Mouse (Mus musculus): ENCODE results near the gene Rps15a. TPM values are rescaled to one million over a fixed set of nuclear protein-coding genes. Genes with fewer than 3 reads are reported as not detected.

Rps15a gene
- total RNA-seq, 2 experiments from 2014 or later: 374 to 433 TPM

GRCm38 (mm10) chr7:118117539-118118210, 1.7 kb upstream of the Rps15a start:
- intact Hi-C loops (cut with DNase I): loop anchor here (10.0 kb wide), 1 partner anchor 713 kb away; no protein-coding TSS in a partner anchor

GRCm38 (mm10) chr7:118116787-118117538, 975 bp upstream of the Rps15a start:
- intact Hi-C loops (cut with DNase I): loop anchor here (10.0 kb wide), 1 partner anchor 712 kb away; no protein-coding TSS in a partner anchor

More at GRCm38 (mm10) chr7:118117539-118118210, 1.7 kb upstream of the Rps15a start:
- no peak for DNase-seq

GRCm38 (mm10) chr7:118115533-118115876, 483 bp downstream of the Rps15a start:
- no peak for DNase-seq
- intact Hi-C loops (cut with DNase I): loop anchor here (10.0 kb wide), 1 partner anchor 711 kb away; no protein-coding TSS in a partner anchor

More at GRCm38 (mm10) chr7:118116787-118117538, 975 bp upstream of the Rps15a start:
- DNase-seq: no peak

GRCm38 (mm10) chr7:118113541-118114297, 2.3 kb downstream of the Rps15a start:
- no peak for DNase-seq
- intact Hi-C loops (cut with DNase I): loop anchor here (10.0 kb wide), 1 partner anchor 709 kb away; no protein-coding TSS in a partner anchor

GRCm38 (mm10) chr7:118111128-118111527, 4.9 kb downstream of the Rps15a start:
- no peak for DNase-seq
- intact Hi-C loops (cut with DNase I): loop anchor here (10.0 kb wide), 1 partner anchor 706 kb away; no protein-coding TSS in a partner anchor

- DNase-seq: no peak
- intact Hi-C loops (cut with DNase I): loop anchor here (10.0 kb wide), 1 partner anchor 723 kb away; the partner anchor contains the start of gene Xylt1
Observed at GRCm38 (mm10) chr7:118107671-118108070, 8.3 kb downstream of the Rps15a start.

GRCm38 (mm10) chr7:118104458-118105052, 11.4 kb downstream of the Rps15a start:
- DNase-seq: no peak
- intact Hi-C loops (cut with DNase I): loop anchor here (5.0 to 10.0 kb wide), 2 partner anchors 222 to 720 kb away; partner anchors contain the start of gene Xylt1

GRCm38 (mm10) chr7:118103462-118104379, 12.3 kb downstream of the Rps15a start:
- DNase-seq: no peak
- intact Hi-C loops (cut with DNase I): loop anchor here (5.0 to 10.0 kb wide), 2 partner anchors 221 to 719 kb away; partner anchors contain the start of gene Xylt1

- no peak for DNase-seq
- intact Hi-C loops (cut with DNase I): loop anchor here (5.0 to 10.0 kb wide), 2 partner anchors 221 to 718 kb away; partner anchors contain the start of gene Xylt1
Observed at GRCm38 (mm10) chr7:118102678-118103461, 13.1 kb downstream of the Rps15a start.

GRCm38 (mm10) chr7:118102231-118102630, 13.8 kb downstream of the Rps15a start:
- DNase-seq: no peak
- intact Hi-C loops (cut with DNase I): loop anchor here (5.0 to 10.0 kb wide), 2 partner anchors 220 to 717 kb away; partner anchors contain the start of gene Xylt1

- intact Hi-C loops (cut with DNase I): no loop called here
Observed at GRCm38 (mm10) chr7:118097615-118098014, 18.4 kb downstream of the Rps15a start.

GRCm38 (mm10) chr7:118079987-118080386, 36.0 kb downstream of the Rps15a start:
- no peak for DNase-seq
- intact Hi-C loops (cut with DNase I): no loop called here

More at GRCm38 (mm10) chr7:118097615-118098014, 18.4 kb downstream of the Rps15a start:
- DNase-seq: no peak

- intact Hi-C loops (cut with DNase I): no loop called here
- no peak for DNase-seq
Observed at GRCm38 (mm10) chr7:118079097-118079496, 36.9 kb downstream of the Rps15a start.

- DNase-seq: no peak
- intact Hi-C loops (cut with DNase I): no loop called here
Observed at GRCm38 (mm10) chr7:118067261-118067660, 48.7 kb downstream of the Rps15a start.

GRCm38 (mm10) chr7:118056300-118056699, 59.7 kb downstream of the Rps15a start:
- no peak for DNase-seq
- intact Hi-C loops (cut with DNase I): no loop called here

Data from gastrocnemius, postnatal 36 days (tissue).